Mouse (Mus musculus) CH12.LX (cell line): ENCODE data around the gene Yars. TPM values are rescaled to one million over a fixed set of nuclear protein-coding genes. Genes with fewer than 3 reads are reported as not detected.

Experiments
- DNase-seq: peaks from one replicate; pipeline ENCODE4 v3.0.0-alpha.2; 2013; ENCODE audit errors: extremely low read depth
- H3K27ac ChIP-seq: 2 replicates; pipeline ENCODE4 v1.5.1; 2012; ENCODE audit warnings: low read depth, mild to moderate bottlenecking, control low read depth, moderate library complexity; ENCODE audit not compliant: insufficient read depth
- H3K27me3 ChIP-seq: replicated peaks from 2 replicates; pipeline ENCODE3; 2012; ENCODE audit warnings: inconsistent platforms
- H3K36me3 ChIP-seq, 2 experiments: replicated peaks in 1 of 2; 2 replicates each; pipeline versions ENCODE3 to v1.6.1; 2012; ENCODE audit warnings: inconsistent platforms in 1 of 2, low read length in 1 of 2, mild to moderate bottlenecking in 1 of 2, mixed read lengths in 1 of 2, moderate library complexity in 1 of 2; ENCODE audit not compliant: control insufficient read depth in 1 of 2, insufficient read depth in 1 of 2
- H3K4me1 ChIP-seq, 2 experiments: 2 replicates each; pipeline ENCODE4 v1.6.1; 2012; ENCODE audit warnings: inconsistent platforms in 1 of 2, moderate library complexity in 1 of 2; ENCODE audit not compliant: insufficient read depth in 2 of 2, control insufficient read depth in 1 of 2
- H3K4me2 ChIP-seq: 2 replicates; pipeline ENCODE4 v1.6.1; 2012; ENCODE audit warnings: low read depth, mild to moderate bottlenecking, control low read depth; ENCODE audit not compliant: poor library complexity, insufficient read depth, severe bottlenecking
- H3K4me3 ChIP-seq, 3 experiments: fragments of 150-350 bp in 1 of 3; sonication (generic) in 1 of 3; replicated peaks in 1 of 3; 2 replicates each; pipeline versions ENCODE3 to v1.5.1; 2011 to 2012; ENCODE audit warnings: low read depth in 2 of 3, low read length in 2 of 3, mild to moderate bottlenecking in 2 of 3, moderate library complexity in 2 of 3, control low read depth in 1 of 3, improper control_type of control experiment in 1 of 3, inconsistent platforms in 1 of 3, mixed read lengths in 1 of 3; ENCODE audit not compliant: poor library complexity in 1 of 3
- H3K79me2 ChIP-seq: replicated peaks from 2 replicates; pipeline ENCODE4 v1.6.1; 2012; ENCODE audit warnings: mild to moderate bottlenecking, moderate library complexity; ENCODE audit not compliant: control insufficient read depth, poor library complexity, insufficient read depth, severe bottlenecking; ENCODE audit errors: extremely low read depth
- H3K9ac ChIP-seq: 2 replicates; pipeline ENCODE4 v1.6.1; 2012; ENCODE audit warnings: low read depth, mild to moderate bottlenecking, control low read depth, moderate library complexity; ENCODE audit not compliant: insufficient read depth
- H3K9me3 ChIP-seq: replicated peaks from 2 replicates; pipeline ENCODE3; 2012; ENCODE audit warnings: low read length, inconsistent platforms, mixed read lengths
- BHLHE40 ChIP-seq: IDR thresholded peaks from 2 replicates; pipeline ENCODE4 v1.6.1; 2011; ENCODE audit warnings: mild to moderate bottlenecking, low read depth, low read length, improper control_type of control experiment
- CHD2 ChIP-seq: IDR thresholded peaks from 2 replicates; pipeline ENCODE4 v1.6.1; 2011; ENCODE audit warnings: low read length, improper control_type of control experiment
- CTCF ChIP-seq, 2 experiments: IDR thresholded peaks in 1 of 2; conservative IDR thresholded peaks in 1 of 2; 2 replicates each; pipeline ENCODE4 v1.5.1; 2011 to 2012; ENCODE audit warnings: low read depth in 2 of 2, low read length in 2 of 2, improper control_type of control experiment in 1 of 2, inconsistent platforms in 1 of 2, mild to moderate bottlenecking in 1 of 2, moderate library complexity in 1 of 2
- ELF1 ChIP-seq: IDR thresholded peaks from 2 replicates; pipeline ENCODE4 v1.6.1; 2014; ENCODE audit warnings: low read depth, mild to moderate bottlenecking, inconsistent platforms, low read length, improper control_type of control experiment
- IRF4 ChIP-seq: IDR thresholded peaks from 2 replicates; pipeline ENCODE4 v1.6.1; 2014; ENCODE audit warnings: low read depth, mild to moderate bottlenecking, inconsistent platforms, low read length, improper control_type of control experiment
- JUN ChIP-seq: IDR thresholded peaks from 2 replicates; pipeline ENCODE4 v1.6.1; 2011; ENCODE audit warnings: low read depth, mild to moderate bottlenecking, low read length, improper control_type of control experiment, moderate library complexity; ENCODE audit not compliant: insufficient read depth
- JUND ChIP-seq: conservative IDR thresholded peaks from 2 replicates; pipeline ENCODE4 v1.6.1; 2011; ENCODE audit warnings: low read depth, low read length, improper control_type of control experiment
- MAX ChIP-seq: IDR thresholded peaks from 2 replicates; pipeline ENCODE4 v1.6.1; 2011; ENCODE audit warnings: low read length, improper control_type of control experiment
- MAZ ChIP-seq: IDR thresholded peaks from 2 replicates; pipeline ENCODE4 v1.6.1; 2012; ENCODE audit warnings: low read depth, mild to moderate bottlenecking, inconsistent platforms, low read length, improper control_type of control experiment, moderate library complexity
- MEF2A ChIP-seq: IDR thresholded peaks from 2 replicates; pipeline ENCODE4 v1.6.1; 2014; ENCODE audit warnings: low read depth, mild to moderate bottlenecking, inconsistent platforms, low read length, improper control_type of control experiment, borderline replicate concordance
- MXI1 ChIP-seq: IDR thresholded peaks from 2 replicates; pipeline ENCODE4 v1.6.1; 2011; ENCODE audit warnings: mild to moderate bottlenecking, low read depth, low read length, improper control_type of control experiment
- NRF1 ChIP-seq: IDR thresholded peaks from 2 replicates; pipeline ENCODE4 v1.6.1; 2014; ENCODE audit warnings: low read depth, mild to moderate bottlenecking, inconsistent platforms, low read length, improper control_type of control experiment, moderate library complexity
- RAD21 ChIP-seq: IDR thresholded peaks from 2 replicates; pipeline ENCODE4 v1.6.1; 2011; ENCODE audit warnings: low read depth, mild to moderate bottlenecking, low read length, improper control_type of control experiment, moderate library complexity
- SIN3A ChIP-seq: IDR thresholded peaks from 2 replicates; pipeline ENCODE4 v1.6.1; 2012; ENCODE audit warnings: low read length, improper control_type of control experiment, inconsistent platforms
- SMC3 ChIP-seq: IDR thresholded peaks from 2 replicates; pipeline ENCODE4 v1.6.1; 2011; ENCODE audit warnings: low read depth, low read length, improper control_type of control experiment
- TCF12 ChIP-seq: IDR thresholded peaks from 2 replicates; pipeline ENCODE4 v1.6.1; 2014; ENCODE audit warnings: low read depth, mild to moderate bottlenecking, inconsistent platforms, low read length, improper control_type of control experiment
- USF2 ChIP-seq: conservative IDR thresholded peaks from 2 replicates; pipeline ENCODE4 v1.6.1; 2011; ENCODE audit warnings: low read depth, low read length, improper control_type of control experiment
- ZMIZ1 ChIP-seq: IDR thresholded peaks from 2 replicates; pipeline ENCODE4 v1.6.1; 2012; ENCODE audit warnings: low read depth, mild to moderate bottlenecking, inconsistent platforms, low read length, improper control_type of control experiment
- dilution Hi-C: fragments of 300-500 bp; cut with MboI; formaldehyde crosslinking; loops from 2 replicates; pipeline ENCODE4 v1.14.3; 2020; ENCODE audit warnings: low sequenced_read_pairs; ENCODE audit not compliant: extremely low pct_unique_long_range_greater_than_20kb, extremely low pct_ligation_motif_present
- in situ Hi-C: fragments of 300-500 bp; cut with MboI; formaldehyde crosslinking; loops from 3 replicates; pipeline ENCODE4 v1.14.3; 2019; ENCODE audit warnings: low sequenced_read_pairs, low pct_ligation_motif_present, low pct_unique_long_range_greater_than_20kb, mixed read lengths
- polyA plus RNA-seq: library from polyadenylated mRNA; unstranded; fragments of >175 nt; gene quantifications from 2 replicates; pipeline ENCODE4 v1.2.1, GENCODE M21; 2012; ENCODE audit warnings: low read depth; ENCODE audit not compliant: insufficient read length
- total RNA-seq, 2 experiments: library from RNA; depleted of rRNA; stranded (reverse); fragments of 300-350 nt in 1 of 2; fragments of >200 nt in 1 of 2; gene quantifications; 2 replicates each; pipeline ENCODE4 v1.2.3; 2012 to 2014

Gene Yars
- total and polyA plus RNA-seq, 3 experiments = 96.3 to 207 (median 180) TPM

DNA sequence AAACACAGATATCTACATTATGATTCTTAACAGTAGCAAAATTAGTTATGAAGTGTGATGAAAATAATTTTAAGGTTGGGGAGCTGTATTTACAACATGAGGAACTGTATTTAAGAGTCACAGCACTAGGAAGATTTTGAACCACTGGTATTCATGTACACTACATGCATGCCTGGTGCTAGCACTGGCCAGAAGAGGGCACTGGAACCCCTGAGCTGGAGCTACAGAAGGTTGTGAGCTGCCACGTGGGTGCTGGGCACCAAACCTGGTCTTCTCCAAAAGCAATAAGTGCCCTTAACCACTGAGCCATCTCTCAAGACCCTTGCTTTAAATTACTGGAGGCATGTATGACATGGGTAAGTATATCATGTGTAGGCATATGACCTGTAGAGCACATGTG, 17.0 kb upstream of the Yars start:
- no peak for DNase-seq
- dilution Hi-C loops = no loop called here
- Histone ChIP-seq H3K79me2 (no peaks in the 10 kb centered on the region), H3K9ac (no peak overlapping the region), H3K4me3 (no peak overlapping the region), H3K27me3 (no peaks in the 10 kb centered on the region), H3K9me3 (peaks cover 11% of the 10 kb centered on the region), H3K36me3 (peaks cover 29 to 68% of the 10 kb centered on the region in 2 experiments), H3K4me1 (no peaks in the 10 kb centered on the region), H3K4me2 (no peak overlapping the region), H3K27ac (no peak overlapping the region)
- TF ChIP-seq USF2 (no peak), SIN3A (no peak), CTCF (conservative IDR thresholded peaks at IDR 0.05 in 1 of 2, IDR thresholded peaks at IDR 0.05 in 1 of 2; ENCODE audit: low read depth in 2 of 2, low read length in 2 of 2) (no peak), BHLHE40 (no peak), NRF1 (no peak), JUND (no peak), ZMIZ1 (no peak), MAX (no peak), SMC3 (no peak), MXI1 (no peak), JUN (no peak), CHD2 (no peak), MEF2A (no peak), MAZ (no peak), TCF12 (no peak), IRF4 (no peak), ELF1 (no peak)
- in situ Hi-C loops = no loop called here

DNA sequence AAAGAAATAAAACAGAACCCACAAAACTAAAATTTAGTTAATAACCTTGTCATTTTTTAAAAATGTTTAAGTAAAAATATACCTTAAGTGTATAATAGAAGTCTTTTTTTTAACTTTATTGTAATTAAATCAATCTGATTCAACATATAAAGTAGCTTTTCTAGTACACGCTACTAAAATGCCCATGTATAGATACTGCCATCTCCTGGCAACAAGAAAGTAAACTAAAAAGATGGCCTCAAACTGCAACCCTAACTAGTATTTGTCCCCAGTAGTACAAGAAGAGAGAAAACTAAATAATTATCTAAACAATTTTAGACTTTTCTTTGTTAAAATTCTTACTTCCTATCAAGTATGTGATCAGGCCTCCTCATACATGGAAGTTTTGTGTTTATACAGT, 10.0 kb upstream of the Yars start:
- TF ChIP-seq TCF12 (no peak), CTCF (conservative IDR thresholded peaks at IDR 0.05 in 1 of 2, IDR thresholded peaks at IDR 0.05 in 1 of 2; ENCODE audit: low read depth in 2 of 2, low read length in 2 of 2) (peak in 1 of 2 experiments; percentile 44; a peak in 2 of 4 replicates), RAD21 (peak; percentile 32)
- H3K27ac ChIP-seq = no peak overlapping the region
- dilution Hi-C loops = no loop called here
- no peak overlapping the region for H3K9ac ChIP-seq
- peaks cover 17 to 65% of the 10 kb centered on the region in 2 experiments for H3K36me3 ChIP-seq
- H3K4me1 ChIP-seq = peaks cover 0 to 22% of the 10 kb centered on the region in 2 experiments; a peak in 2 of 4 replicates
- H3K79me2 ChIP-seq = no peaks in the 10 kb centered on the region
- in situ Hi-C loops = no loop called here
- no peaks in the 10 kb centered on the region for H3K9me3 ChIP-seq
- no peak overlapping the region for H3K4me3 ChIP-seq
- DNase-seq = no peak
- no peak overlapping the region for H3K4me2 ChIP-seq
- H3K27me3 ChIP-seq = no peaks in the 10 kb centered on the region
